Mouse (Mus musculus): ENCODE data around the gene Zfp414. TPM values are rescaled to one million over a fixed set of nuclear protein-coding genes. Genes with fewer than 3 reads are reported as not detected.

Gene Zfp414
- polyA plus RNA-seq, 1 experiment, result 69.8 TPM

DNA sequence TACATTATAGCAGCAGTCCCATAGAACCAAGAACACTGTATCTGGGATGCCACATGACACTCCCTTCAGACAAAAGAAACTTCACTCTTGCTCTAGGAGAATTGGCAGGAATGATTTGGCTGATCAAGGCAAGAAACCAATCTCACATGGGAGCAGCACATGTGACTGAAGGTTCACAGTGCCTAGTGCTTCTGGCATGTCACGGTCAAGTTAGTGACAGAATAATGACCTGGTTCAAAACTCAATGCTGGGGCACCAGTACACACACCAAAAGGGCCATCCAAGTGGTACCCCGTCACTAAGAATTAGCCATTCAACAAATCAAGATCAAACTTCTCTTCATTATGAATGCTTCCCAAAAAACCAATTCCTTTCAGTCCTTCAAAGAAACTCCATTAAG, 47.2 kb downstream of the Zfp414 start:
- Histone ChIP-seq H3K4me1 (ENCODE audit: control insufficient read depth, insufficient read depth, insufficient read length) (peaks cover 8% of the 10 kb centered on the region; the same call in 1 of the 2 replicates), H3K27ac (ENCODE audit: insufficient read depth, low read length) (no peak overlapping the region), H3K27me3 (ENCODE audit: control insufficient read depth, insufficient read depth, low read length) (no peaks in the 10 kb centered on the region), H3K36me3 (ENCODE audit: control insufficient read depth, insufficient read depth, low read length) (peaks cover 10% of the 10 kb centered on the region), H3K4me3 (ENCODE audit: extremely low read depth, insufficient read depth, insufficient read length) (no peak overlapping the region)
- WGBS, result 94% methylated on average over 2 of the region's 2 CpGs
- TF ChIP-seq CTCF (IDR thresholded peaks at IDR 0.05; ENCODE audit: extremely low read depth, insufficient read depth, insufficient read length, insufficient replicate concordance) (no peak), POLR2A (IDR thresholded peaks at IDR 0.05; ENCODE audit: low read depth, low read length) (no peak)
- DNase-seq (ENCODE audit: low read depth in 1 of 2, low spot score in 2 of 2), result no peak

- DNase-seq (ENCODE audit: low read depth in 1 of 2, low spot score in 2 of 2), result no peak
Observed at GRCm38 (mm10) chr17:33678771-33679170, 49.9 kb downstream of the Zfp414 start.

More at GRCm38 (mm10) chr17:33678771-33679170, 49.9 kb downstream of the Zfp414 start:
- TF ChIP-seq POLR2A (IDR thresholded peaks at IDR 0.05; ENCODE audit: low read depth, low read length), result no peak
- TF ChIP-seq CTCF (IDR thresholded peaks at IDR 0.05; ENCODE audit: extremely low read depth, insufficient read depth, insufficient read length, insufficient replicate concordance), result no peak
- H3K4me3 ChIP-seq (ENCODE audit: extremely low read depth, insufficient read depth, insufficient read length), result no peak overlapping the region
- H3K36me3 ChIP-seq (ENCODE audit: control insufficient read depth, insufficient read depth, low read length), result peaks cover 12% of the 10 kb centered on the region
- no peaks in the 10 kb centered on the region for H3K27me3 ChIP-seq (ENCODE audit: control insufficient read depth, insufficient read depth, low read length)
- no peak overlapping the region for H3K27ac ChIP-seq (ENCODE audit: insufficient read depth, low read length)
- peaks cover 13% of the 10 kb centered on the region; the same call in 1 of the 2 replicates for H3K4me1 ChIP-seq (ENCODE audit: control insufficient read depth, insufficient read depth, insufficient read length)

Other genes with a start within 250 kb of the Zfp414 start
- 0.92 and 1.1 TPM in 2 replicates for gene Zfp101, start 234.4 kb upstream of the Zfp414 start, polyA plus RNA-seq (2012; rRNA removed)
- 0.06 and 0.09 TPM in 2 replicates for gene Actl9, start 196.2 kb upstream of the Zfp414 start, polyA plus RNA-seq (2012; rRNA removed)
- 97.2 and 110 TPM in 2 replicates for gene Adamts10, start 104.9 kb upstream of the Zfp414 start, polyA plus RNA-seq (2012; rRNA removed)
- 24.4 and 28.6 TPM in 2 replicates for gene Myo1f, start 73.4 kb upstream of the Zfp414 start, polyA plus RNA-seq (2012; rRNA removed)
- gene Pram1, start 9.0 kb downstream of the Zfp414 start, polyA plus RNA-seq (2012; rRNA removed), result 3.1 and 4.5 TPM in 2 replicates
- gene Hnrnpm, start 57.8 kb downstream of the Zfp414 start, polyA plus RNA-seq (2012; rRNA removed), result 87.3 and 103 TPM in 2 replicates
- gene March2, start 89.6 kb downstream of the Zfp414 start, polyA plus RNA-seq (2012; rRNA removed), result 194 and 290 TPM in 2 replicates
- 225 and 270 TPM in 2 replicates for gene Rab11b, start 131.4 kb downstream of the Zfp414 start, polyA plus RNA-seq (2012; rRNA removed)
- 15.6 and 21.5 TPM in 2 replicates for gene Angptl4, start 152.7 kb downstream of the Zfp414 start, polyA plus RNA-seq (2012; rRNA removed)
- gene Kank3, start 181.4 kb downstream of the Zfp414 start, polyA plus RNA-seq (2012; rRNA removed), result 56.8 and 74.6 TPM in 2 replicates
- gene Rps28, start 195.5 kb downstream of the Zfp414 start, polyA plus RNA-seq (2012; rRNA removed), result 746 and 860 TPM in 2 replicates
- gene Ndufa7, start 195.5 kb downstream of the Zfp414 start, polyA plus RNA-seq (2012; rRNA removed), result 158 and 201 TPM in 2 replicates
- 11.6 and 19.2 TPM in 2 replicates for gene Cd320, start 214.0 kb downstream of the Zfp414 start, polyA plus RNA-seq (2012; rRNA removed)
- gene Gm7029, start 244.7 kb downstream of the Zfp414 start, polyA plus RNA-seq (2012; rRNA removed), result 3.2 and 9.3 TPM in 2 replicates

All from spleen, adult 2 months (tissue).